Mouse (Mus musculus) C2C12 (cell line): ENCODE data around the gene Gm45837. TPM values are rescaled to one million over a fixed set of nuclear protein-coding genes. Genes with fewer than 3 reads are reported as not detected.

Experiments
- H3K27me3 ChIP-seq: one replicate; pipeline ENCODE4 v1.6.1; 2011; ENCODE audit not compliant: control insufficient read depth, insufficient read depth, insufficient read length
- H3K36me3 ChIP-seq: one replicate; pipeline ENCODE4 v1.6.1; 2011; ENCODE audit not compliant: control insufficient read depth, insufficient read depth
- H3K4me3 ChIP-seq: one replicate; pipeline ENCODE4 v1.5.1; 2011; ENCODE audit warnings: mild to moderate bottlenecking, control low read depth; ENCODE audit not compliant: poor library complexity, insufficient read depth, severe bottlenecking
- H3K79me2 ChIP-seq: one replicate; pipeline ENCODE4 v1.6.1; 2011; ENCODE audit not compliant: control insufficient read depth, insufficient read depth
- H3K79me3 ChIP-seq: one replicate; pipeline ENCODE4 v1.6.1; 2011; ENCODE audit warnings: low read depth, control low read depth
- H3ac ChIP-seq: one replicate; pipeline ENCODE3; 2011; ENCODE audit warnings: low read depth; ENCODE audit not compliant: control insufficient read depth, insufficient read length
- CEBPB ChIP-seq: IDR thresholded peaks from one replicate; pipeline ENCODE4 v1.6.1; 2011; ENCODE audit warnings: low read depth, mild to moderate bottlenecking, control low read depth, moderate library complexity
- CTCF ChIP-seq: IDR thresholded peaks from one replicate; pipeline ENCODE4 v1.5.1; 2011; ENCODE audit not compliant: control insufficient read depth, insufficient read depth, insufficient read length
- FOSL1 ChIP-seq: IDR thresholded peaks from one replicate; pipeline ENCODE4 v1.8.0; 2011; ENCODE audit warnings: mild to moderate bottlenecking, low read length; ENCODE audit not compliant: poor library complexity, insufficient read depth, severe bottlenecking
- MAX ChIP-seq: IDR thresholded peaks from one replicate; pipeline ENCODE4 v1.6.1; 2011; ENCODE audit warnings: mild to moderate bottlenecking, control low read depth
- MYOD1 ChIP-seq: IDR thresholded peaks from one replicate; pipeline ENCODE4 v1.6.1; 2011; ENCODE audit warnings: low read depth; ENCODE audit not compliant: control insufficient read depth, insufficient read length
- MYOG ChIP-seq: IDR thresholded peaks from one replicate; pipeline ENCODE4 v1.6.1; 2011; ENCODE audit not compliant: control insufficient read depth, insufficient read length; ENCODE audit errors: extremely low read depth
- USF1 ChIP-seq: IDR thresholded peaks from one replicate; pipeline ENCODE4 v1.6.1; 2011; ENCODE audit warnings: low read depth, mild to moderate bottlenecking, control low read depth, moderate library complexity
- polyA plus RNA-seq: library from polyadenylated mRNA; unstranded; fragments of >200 nt; fragmentation: generic; extraction: Trizol; gene quantifications from one replicate; pipeline ENCODE4 v1.2.1, GENCODE M21; 2012; ENCODE audit warnings: missing spikeins

Gene Gm45837
- polyA plus RNA-seq, 1 experiment = not detected

DNA sequence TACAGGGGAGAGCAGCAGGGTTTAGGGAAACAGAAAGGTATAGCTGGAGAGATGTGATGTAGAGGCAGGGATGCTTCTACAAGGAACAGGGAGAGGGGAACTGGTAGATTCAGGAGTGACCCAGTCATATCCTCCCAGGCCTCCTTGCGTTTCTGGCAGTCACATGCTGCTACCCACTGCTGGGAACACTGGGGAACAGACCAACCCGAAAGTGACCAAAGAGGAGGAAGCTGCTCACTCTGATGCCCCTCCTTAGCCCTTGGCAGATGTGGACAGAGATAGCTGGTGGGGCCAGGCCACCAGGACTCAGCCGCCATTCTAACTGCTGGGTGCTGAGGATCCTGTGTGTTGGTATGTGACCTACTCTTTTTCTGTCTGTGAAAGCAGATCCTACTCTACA, 26.9 kb upstream of the Gm45837 start:
- TF ChIP-seq USF1 = no peak
- no peak for TF ChIP-seq MYOD1
- TF ChIP-seq FOSL1 = no peak

DNA sequence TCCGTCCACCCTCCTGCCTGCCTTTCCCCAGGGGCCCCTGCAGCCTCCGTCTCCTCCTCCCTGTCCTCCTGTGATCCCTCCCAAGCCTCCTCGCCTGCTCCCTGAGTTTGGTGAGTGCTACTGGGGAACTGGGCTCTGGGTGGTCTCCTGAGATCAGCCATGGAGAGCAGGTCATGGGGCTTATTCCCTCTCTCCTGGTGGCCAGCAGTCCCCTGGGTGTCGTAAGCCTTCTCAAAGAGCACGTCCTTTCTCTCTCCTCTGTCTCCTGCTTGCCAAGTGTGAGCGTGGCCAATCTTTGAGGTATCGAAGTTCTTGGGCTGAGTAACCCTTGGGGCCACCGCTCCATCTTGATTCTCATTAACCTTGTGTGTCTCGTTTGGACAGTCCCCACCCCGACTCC, 25.8 kb upstream of the Gm45837 start:
- Histone ChIP-seq H3K4me3 (no peak overlapping the region), H3K79me3 (no peaks in the 10 kb centered on the region), H3K27me3 (no peaks in the 10 kb centered on the region), H3ac (no peak overlapping the region), H3K79me2 (no peaks in the 10 kb centered on the region), H3K36me3 (no peaks in the 10 kb centered on the region)
- no peak for TF ChIP-seq CEBPB
- TF ChIP-seq CTCF = no peak
- no peak for TF ChIP-seq MYOD1
- no peak for TF ChIP-seq USF1
- no peak for TF ChIP-seq MAX
- TF ChIP-seq FOSL1 = no peak
- TF ChIP-seq MYOG = no peak

More for the DNA sequence above, 26.9 kb upstream of the Gm45837 start:
- no peak overlapping the region for H3K4me3 ChIP-seq
- H3K27me3 ChIP-seq = no peaks in the 10 kb centered on the region
- H3K79me2 ChIP-seq = no peaks in the 10 kb centered on the region
- H3K79me3 ChIP-seq = no peaks in the 10 kb centered on the region
- no peak overlapping the region for H3ac ChIP-seq
- no peaks in the 10 kb centered on the region for H3K36me3 ChIP-seq

DNA sequence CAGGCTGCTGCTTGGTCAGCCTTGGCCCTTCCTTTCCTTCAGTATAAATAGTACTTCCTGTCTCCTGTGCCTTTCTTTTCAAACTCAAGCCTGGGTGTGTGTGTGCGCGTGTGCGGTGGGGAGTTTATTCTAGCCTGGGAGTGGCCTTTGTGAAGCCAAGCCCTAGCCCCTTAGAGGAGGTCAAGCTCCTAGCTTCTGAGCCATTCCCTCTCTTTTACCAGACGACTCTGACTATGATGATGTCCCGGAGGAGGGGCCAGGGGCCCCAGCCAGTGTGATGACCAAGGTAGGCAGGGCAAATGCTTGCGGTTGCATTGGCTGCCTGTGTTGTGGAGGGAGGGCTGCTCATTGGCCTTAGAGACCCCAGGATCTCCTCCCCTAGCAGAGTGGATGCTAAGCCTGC, 25.4 kb upstream of the Gm45837 start:
- Histone ChIP-seq H3K4me3 (no peak overlapping the region), H3K27me3 (no peaks in the 10 kb centered on the region), H3K79me2 (no peaks in the 10 kb centered on the region), H3K79me3 (no peaks in the 10 kb centered on the region), H3K36me3 (no peaks in the 10 kb centered on the region), H3ac (no peak overlapping the region)
- TF ChIP-seq MAX (no peak), USF1 (no peak), MYOG (no peak), CEBPB (no peak), MYOD1 (no peak), CTCF (no peak), FOSL1 (no peak)

DNA sequence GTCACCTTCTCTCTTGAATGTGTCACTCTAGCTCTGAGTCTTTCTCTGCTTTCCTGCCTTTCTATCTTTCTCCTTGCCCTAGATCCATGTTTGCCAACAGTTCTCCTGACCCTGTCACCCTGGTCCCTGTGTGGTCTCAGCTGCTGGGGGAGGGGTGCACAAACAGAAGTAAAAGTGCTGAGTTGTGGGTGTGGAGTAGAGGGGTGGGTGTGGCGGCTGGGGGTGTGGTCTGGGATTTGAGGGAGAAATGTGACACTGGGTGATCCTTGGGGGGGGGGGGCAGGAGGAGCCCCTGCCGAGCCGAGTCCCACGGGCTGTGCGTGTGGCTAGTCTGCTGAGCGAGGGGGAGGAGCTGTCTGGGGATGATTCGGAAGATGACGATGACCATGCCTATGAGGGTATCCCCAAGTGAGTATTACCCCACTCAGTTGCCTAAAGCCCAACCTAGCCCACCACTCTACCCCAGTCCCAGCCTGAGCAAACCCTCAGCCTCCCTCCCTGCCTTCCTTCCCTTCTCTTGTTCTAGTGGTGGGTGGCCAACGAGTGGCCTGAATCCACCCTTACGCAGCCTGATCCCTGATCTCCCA, 24.7 kb upstream of the Gm45837 start:
- TF ChIP-seq MYOG (no peak), MYOD1 (no peak), MAX (no peak), FOSL1 (no peak), CEBPB (no peak), CTCF (no peak), USF1 (no peak)
- Histone ChIP-seq H3K27me3 (no peaks in the 10 kb centered on the region), H3ac (no peak overlapping the region), H3K4me3 (no peak overlapping the region), H3K36me3 (no peaks in the 10 kb centered on the region), H3K79me2 (no peaks in the 10 kb centered on the region), H3K79me3 (no peaks in the 10 kb centered on the region)

DNA sequence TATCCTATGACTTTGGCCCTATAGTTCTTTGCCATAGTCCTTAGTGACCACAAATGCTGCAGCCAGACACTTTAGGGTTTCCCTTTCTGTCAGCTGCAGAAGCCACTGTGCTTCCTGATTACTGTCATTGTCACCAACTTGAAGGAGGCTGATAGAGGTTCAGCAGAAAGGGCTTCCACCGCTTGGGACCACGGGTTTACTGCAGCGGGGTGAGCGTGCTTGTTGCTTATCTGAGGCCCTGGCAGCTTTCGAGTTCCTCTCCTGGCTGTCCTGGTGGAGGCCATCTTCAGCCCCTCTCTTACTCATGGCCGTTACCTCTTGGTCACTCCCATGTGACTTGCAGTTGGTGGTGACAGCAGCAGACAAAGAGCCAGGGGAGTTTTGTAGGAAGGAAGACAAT, 21.4 kb upstream of the Gm45837 start:
- Histone ChIP-seq H3K79me3 (no peaks in the 10 kb centered on the region), H3K79me2 (no peaks in the 10 kb centered on the region), H3ac (no peak overlapping the region), H3K27me3 (no peaks in the 10 kb centered on the region), H3K36me3 (no peaks in the 10 kb centered on the region), H3K4me3 (no peak overlapping the region)
- no peak for TF ChIP-seq CTCF
- TF ChIP-seq FOSL1 = no peak
- TF ChIP-seq MYOG = no peak
- TF ChIP-seq CEBPB = no peak
- TF ChIP-seq USF1 = no peak

DNA sequence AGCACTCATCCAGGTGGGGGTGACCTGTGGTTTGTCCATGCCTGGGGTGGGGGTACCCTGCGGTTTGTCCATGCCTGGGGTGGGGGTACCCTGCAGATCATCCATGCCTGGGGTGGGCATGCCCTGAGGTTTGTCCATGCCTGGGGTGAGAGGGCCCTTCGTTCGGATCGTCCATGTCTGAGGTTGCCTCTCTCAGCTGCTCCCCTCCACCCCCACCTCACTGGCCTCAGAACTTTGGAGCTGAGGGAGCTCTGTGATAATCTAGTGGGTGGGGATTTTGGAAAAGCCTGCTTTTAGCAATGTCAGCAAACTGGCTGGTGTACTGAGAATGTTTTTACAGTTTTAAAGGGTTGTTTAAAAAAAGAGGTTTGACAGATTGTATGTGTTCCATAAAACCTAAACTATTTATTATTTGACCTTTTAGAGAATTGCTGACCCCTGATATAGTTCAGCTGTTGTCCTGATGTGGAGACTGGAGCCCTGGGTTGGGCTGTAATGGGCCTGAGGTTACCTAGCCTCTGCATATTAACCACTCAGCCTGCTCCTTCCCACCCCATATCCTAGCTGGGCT, 18.7 kb upstream of the Gm45837 start:
- no peaks in the 10 kb centered on the region for H3K27me3 ChIP-seq
- no peak for TF ChIP-seq MAX
- no peak for TF ChIP-seq CEBPB
- no peak for TF ChIP-seq USF1
- H3K36me3 ChIP-seq = no peaks in the 10 kb centered on the region
- H3ac ChIP-seq = no peak overlapping the region
- H3K79me3 ChIP-seq = no peaks in the 10 kb centered on the region
- H3K79me2 ChIP-seq = no peaks in the 10 kb centered on the region
- no peak overlapping the region for H3K4me3 ChIP-seq
